Comparison of ENCODE assay signal across 8 mouse cellular contexts in the genomic region with DNA sequence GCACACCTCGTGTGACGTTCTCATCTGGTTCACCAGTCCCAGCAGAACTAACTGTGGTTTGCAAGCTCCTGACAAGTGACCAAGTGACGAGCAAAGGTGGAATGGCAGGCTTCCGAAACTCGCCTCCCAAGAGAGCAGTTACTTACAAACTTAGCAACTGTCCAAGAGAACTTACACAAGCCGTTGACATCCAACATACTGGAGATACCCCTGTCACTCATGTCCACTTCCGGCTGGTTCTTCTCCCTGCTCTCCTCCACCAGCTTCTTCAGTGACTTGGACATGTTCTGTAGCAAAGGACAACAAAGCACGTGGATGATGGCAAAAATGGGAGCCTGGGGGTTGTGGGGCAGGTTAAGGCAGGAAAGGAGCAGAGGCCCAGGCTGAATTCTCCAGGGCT. TPM values are rescaled to one million over a fixed set of nuclear protein-coding genes. Genes with fewer than 3 reads are reported as not detected.
DNase-seq lines count a peak whose midpoint lies in the region; ATAC-seq and TF ChIP-seq lines count a peak whose summit lies in the region.

No protein-coding gene starts in this region.

- H3K9me3 ChIP-seq in kidney, postnatal 0 days (replicated peaks; ENCODE audit: low read length), result no peaks in the 10 kb centered on the region
- no peaks in the 10 kb centered on the region for H3K9me3 ChIP-seq in hindbrain, embryonic 11.5 days (ENCODE audit: control insufficient read depth, low read length)
- H3K9me3 ChIP-seq in megakaryocyte, embryonic 14.5 days, result no peaks in the 10 kb centered on the region

- peak overlapping the region; percentile 60 for H3K4me3 ChIP-seq in kidney, postnatal 0 days (replicated peaks; ENCODE audit: low read depth, low read length)
- H3K4me3 ChIP-seq in hindbrain, embryonic 11.5 days (ENCODE audit: low read depth, low read length), result peak overlapping the region; percentile 53
- H3K4me3 ChIP-seq in megakaryocyte, embryonic 14.5 days (replicated peaks), result peak overlapping the region; percentile 96

- no peaks in the 10 kb centered on the region for H3K27me3 ChIP-seq in kidney, postnatal 0 days (ENCODE audit: insufficient read depth, low read length)
- no peaks in the 10 kb centered on the region for H3K27me3 ChIP-seq in hindbrain, embryonic 11.5 days (ENCODE audit: control insufficient read depth, insufficient read depth, low read length)
- no peaks in the 10 kb centered on the region for H3K27me3 ChIP-seq in megakaryocyte, embryonic 14.5 days (replicated peaks)

- H3K36me3 ChIP-seq in kidney, postnatal 0 days (ENCODE audit: insufficient read depth, low read length), result peaks cover 6% of the 10 kb centered on the region
- H3K36me3 ChIP-seq in hindbrain, embryonic 11.5 days (ENCODE audit: control insufficient read depth, insufficient read depth, low read length), result no peaks in the 10 kb centered on the region
- H3K36me3 ChIP-seq in megakaryocyte, embryonic 14.5 days (replicated peaks; ENCODE audit: low read length), result peaks cover 61% of the 10 kb centered on the region

- H3K9ac ChIP-seq in kidney, postnatal 0 days (ENCODE audit: low read depth, low read length), result peak overlapping the region; percentile 62
- H3K9ac ChIP-seq in hindbrain, embryonic 11.5 days (ENCODE audit: low read depth, low read length), result peak overlapping the region; percentile 63

- DNase-seq in kidney, postnatal 0 days (ENCODE audit: low spot score), result peak; percentile 36
- DNase-seq in kidney, postnatal 14 days, result no peak
- peak; percentile 21 for DNase-seq in brain, adult 2 months (ENCODE audit: low read depth, low spot score)
- DNase-seq in hindbrain, embryonic 11.5 days (ENCODE audit: low spot score), result no peak
- DNase-seq in adrenal gland, adult 2 months, result no peak
- DNase-seq in right cerebral cortex, postnatal 25 days, result no peak
- no peak for DNase-seq in layer of hippocampus, postnatal 36 days

- peak overlapping the region; percentile 80 for H3K4me2 ChIP-seq in kidney, postnatal 0 days (ENCODE audit: low read length)
- H3K4me2 ChIP-seq in hindbrain, embryonic 11.5 days (replicated peaks; ENCODE audit: low read depth, low read length), result peak overlapping the region; percentile 59

- H3K27ac ChIP-seq in kidney, postnatal 0 days, result 0 out of 2 replicates have a peak overlapping the region, but pooled peaks have one; percentile 10
- H3K27ac ChIP-seq in hindbrain, embryonic 11.5 days (ENCODE audit: low read depth, low read length), result no peak overlapping the region

- 28% methylated on average over 8 of the region's 8 CpGs for WGBS in kidney, postnatal 0 days
- 54% methylated on average over 8 of the region's 8 CpGs for WGBS in hindbrain, embryonic 11.5 days

- no peak for TF ChIP-seq CTCF in kidney, postnatal 0 days (IDR thresholded peaks at IDR 0.05; ENCODE audit: low read depth)

- ATAC-seq in kidney, postnatal 0 days (replicated peaks; ENCODE audit: low FRiP score, low read depth), result no peak
- no peak for ATAC-seq in hindbrain, embryonic 11.5 days (ENCODE audit: low FRiP score)

- H3K4me1 ChIP-seq in kidney, postnatal 0 days (replicated peaks; ENCODE audit: insufficient read depth, low read length), result no peaks in the 10 kb centered on the region
- no peaks in the 10 kb centered on the region for H3K4me1 ChIP-seq in hindbrain, embryonic 11.5 days (replicated peaks; ENCODE audit: control insufficient read depth, insufficient read depth, low read length)
- H3K4me1 ChIP-seq in megakaryocyte, embryonic 14.5 days, result peaks cover 80% of the 10 kb centered on the region

RNA-seq across cellular contexts. Expression of a gene that starts 0.5 kb away (rescaled TPM):
- 151 and 164 TPM in 2 replicates for polyA plus RNA-seq in kidney, postnatal 0 days (2015; fragmentation: Nextera tagmentation; extraction: Ambion mirVana)
- polyA plus RNA-seq in hindbrain, embryonic 11.5 days (2014; fragmentation: Nextera tagmentation; extraction: Ambion mirVana), result 81.1 and 84.5 TPM in 2 replicates
- polyA plus RNA-seq in megakaryocyte, embryonic 14.5 days (2012; ENCODE audit: insufficient read depth, low replicate concordance), result 50.5 and 131 TPM in 2 replicates
- 10 to 100 TPM; 73.5 to 86.1 TPM for total RNA-seq in adrenal gland, adult 2 months (2021)
- 32.7 and 39.1 TPM in 2 replicates for polyA plus RNA-seq in adrenal gland, adult 2 months (2012; rRNA removed)
- total RNA-seq in layer of hippocampus, postnatal 36 days (2021), result 10 to 100 TPM; 35.3 to 37.8 TPM

Comparison
In these comparisons a context has a peak if more than half of its experiments do, and no peak if none do; other contexts are left out.
1. DNase-seq: peak in kidney, postnatal 0 days (single experiment) and brain, adult 2 months (single experiment); none in kidney, postnatal 14 days (single experiment), hindbrain, embryonic 11.5 days (single experiment), adrenal gland, adult 2 months (single experiment), right cerebral cortex, postnatal 25 days (single experiment) and layer of hippocampus, postnatal 36 days (0 of 2).
2. Peak in every context shown above with its lines, with median percentiles within 50 percentile points of each other: H3K4me3 ChIP-seq.